In genomic region chr5:146187441-146187840, GRCm38 (mm10) we compare ENCODE assay signal across 10 mouse cellular contexts. TPM values are rescaled to one million over a fixed set of nuclear protein-coding genes. Genes with fewer than 3 reads are reported as not detected.
DNase-seq lines count a peak whose midpoint lies in the region; ATAC-seq and TF ChIP-seq lines count a peak whose summit lies in the region.
"Not testable (repeated sequence)": the region's sequence is repeated elsewhere in the genome, so short reads cannot be mapped to it uniquely, and the experiment has no call there.
"Had no signal": no experiment of that assay in that cellular context is flagged by ENCODE, and none has a peak within 500 bp of the region (broad histone marks: within the 10 kb centered on the region; RNA-seq: fewer than 3 reads in every experiment).

No protein-coding gene starts in this region.

- ATAC-seq in limb, embryonic 11.5 days (ENCODE audit: insufficient number of reproducible peaks, low FRiP score, low TSS enrichment, low read depth): not testable (repeated sequence)

- 19% methylated on average over 5 of the region's 5 CpGs for WGBS in heart, adult 2 months
- 40% methylated on average over 5 of the region's 5 CpGs for WGBS in limb, embryonic 11.5 days

- TF ChIP-seq POLR2A in heart, adult 2 months (IDR thresholded peaks at IDR 0.05; ENCODE audit: insufficient read depth, low read depth, low read length): not testable (repeated sequence)

- not testable (repeated sequence) for H3K27me3 ChIP-seq in heart, adult 2 months (ENCODE audit: control insufficient read depth, insufficient read depth, low read length); limb, embryonic 11.5 days (ENCODE audit: control insufficient read depth, insufficient read depth, low read length)

- intact Hi-C loops in heart, adult 2 months (cut with DNase I): loop anchor here (1.0 to 10.0 kb wide), 2 partner anchors 116 to 147 kb away; no protein-coding TSS in a partner anchor

- peak; percentile 78 for DNase-seq in adrenal gland, postnatal 14 days
- peak; percentile 39 for DNase-seq in embryo, embryonic 11 days
- peak; percentile 49 to 62 for DNase-seq in heart, adult 2 months
- peak; percentile 82 to 83 for DNase-seq in kidney, postnatal 25 days
- DNase-seq in limb, embryonic 11.5 days (ENCODE audit: low spot score): peak; percentile 45
- peak; percentile 16 for DNase-seq in neural tube, embryonic 10.5 days (ENCODE audit: extremely low spot score, low spot score)
- DNase-seq in spleen, postnatal 14 days (ENCODE audit: low spot score in 2 of 2): peak; percentile 17 to 47

- H3K79me2 ChIP-seq in heart, adult 2 months (replicated peaks; ENCODE audit: control insufficient read depth, insufficient read depth, low read length): not testable (repeated sequence)

- H3K9me3 ChIP-seq in limb, embryonic 11.5 days (ENCODE audit: control insufficient read depth, low read length): not testable (repeated sequence)

- H3K4me2 ChIP-seq in limb, embryonic 11.5 days (ENCODE audit: low read depth, severe bottlenecking): not testable (repeated sequence)

- H3K36me3 ChIP-seq in heart, adult 2 months (ENCODE audit: control insufficient read depth, insufficient read depth, low read length); limb, embryonic 11.5 days (ENCODE audit: control insufficient read depth, insufficient read depth, low read length): not testable (repeated sequence)

- H3K4me3 ChIP-seq in heart, adult 2 months; limb, embryonic 11.5 days (ENCODE audit: low read depth, low read length): not testable (repeated sequence)

- TF ChIP-seq CTCF in heart, adult 2 months (IDR thresholded peaks at IDR 0.05): peak; percentile 75

- H3K9ac ChIP-seq in heart, adult 2 months (ENCODE audit: low read depth, low read length); limb, embryonic 11.5 days (ENCODE audit: low read length): not testable (repeated sequence)

- 0 out of 2 replicates have a peak, but pooled peaks have one; percentile 39 for TF ChIP-seq EP300 in heart, adult 2 months (IDR thresholded peaks at IDR 0.05; ENCODE audit: insufficient read depth, low read depth, low read length)

- not testable (repeated sequence) for H3K4me1 ChIP-seq in heart, adult 2 months (ENCODE audit: control insufficient read depth, insufficient read depth, low read length); limb, embryonic 11.5 days (ENCODE audit: control insufficient read depth, insufficient read depth, low read length)

- not testable (repeated sequence) for H3K27ac ChIP-seq in heart, adult 2 months; limb, embryonic 11.5 days (replicated peaks; ENCODE audit: low read depth, low read length)

RNA-seq across cellular contexts. Expression of gene 1700001J03Rik, which starts 2.3 kb away (rescaled TPM):
- 0.67 and 1.3 TPM in 2 replicates for total RNA-seq in adrenal gland, postnatal 14 days (2021)
- total RNA-seq in heart, adult 2 months (2021): under 1 TPM in 1 of 2 experiments, not detected in 1; 0.55 TPM
- polyA plus RNA-seq in heart, adult 2 months (2012; rRNA removed): 0.68 and 0.88 TPM in 2 replicates
- not detected in 2 replicates for polyA plus RNA-seq in limb, embryonic 11.5 days (2014; fragmentation: Nextera tagmentation; extraction: Ambion mirVana)
- polyA plus RNA-seq: limb, embryonic 12.5 days; myocyte had no signal

RNA-seq across cellular contexts. Expression of gene Gm6309, which starts 16.9 kb away (rescaled TPM):
- not detected in 2 replicates for total RNA-seq in adrenal gland, postnatal 14 days (2021)
- not detected for total RNA-seq in heart, adult 2 months (2021)
- not detected in 2 replicates for polyA plus RNA-seq in heart, adult 2 months (2012; rRNA removed)
- not detected in 2 replicates for polyA plus RNA-seq in limb, embryonic 11.5 days (2014; fragmentation: Nextera tagmentation; extraction: Ambion mirVana)
- polyA plus RNA-seq: gonadal fat pad, adult 2 months; limb, embryonic 12.5 days; myocyte had no signal

RNA-seq across cellular contexts. Expression of gene Gm5565, which starts 27.1 kb away (rescaled TPM):
- total RNA-seq in adrenal gland, postnatal 14 days (2021): not detected in 2 replicates
- not detected for total RNA-seq in heart, adult 2 months (2021)
- not detected in 2 replicates for polyA plus RNA-seq in heart, adult 2 months (2012; rRNA removed)
- polyA plus RNA-seq in limb, embryonic 11.5 days (2014; fragmentation: Nextera tagmentation; extraction: Ambion mirVana): not detected in 2 replicates
- polyA plus RNA-seq: gonadal fat pad, adult 2 months; limb, embryonic 12.5 days; myocyte had no signal

RNA-seq across cellular contexts. Expression of gene Rnf6, which starts 33.9 kb away (rescaled TPM):
- 54.8 and 58.1 TPM in 2 replicates for total RNA-seq in adrenal gland, postnatal 14 days (2021)
- total RNA-seq in heart, adult 2 months (2021): 10 to 100 TPM; 40.6 to 43.1 TPM
- 15.6 and 24.8 TPM in 2 replicates for polyA plus RNA-seq in heart, adult 2 months (2012; rRNA removed)
- 25.3 and 26.2 TPM in 2 replicates for polyA plus RNA-seq in limb, embryonic 11.5 days (2014; fragmentation: Nextera tagmentation; extraction: Ambion mirVana)

RNA-seq across cellular contexts. Expression of gene Cdk8, which starts 43.6 kb away (rescaled TPM):
- total RNA-seq in adrenal gland, postnatal 14 days (2021): 73.2 and 74.4 TPM in 2 replicates
- total RNA-seq in heart, adult 2 months (2021): 10 to 100 TPM; 15.5 to 15.6 TPM
- polyA plus RNA-seq in heart, adult 2 months (2012; rRNA removed): 15.0 and 18.8 TPM in 2 replicates
- 32.8 and 36.1 TPM in 2 replicates for polyA plus RNA-seq in limb, embryonic 11.5 days (2014; fragmentation: Nextera tagmentation; extraction: Ambion mirVana)

Comparison
In these comparisons a context has a peak if more than half of its experiments do, and no peak if none do; other contexts are left out.
1. DNase-seq: peak in every context shown above with its lines; median percentile 82 in kidney, postnatal 25 days; 78 in adrenal gland, postnatal 14 days; 56 in heart, adult 2 months; 45 in limb, embryonic 11.5 days; 39 in embryo, embryonic 11 days; 32 in spleen, postnatal 14 days; 16 in neural tube, embryonic 10.5 days.